Mouse (Mus musculus) midbrain, embryonic 10.5 days (tissue): ENCODE data around the gene Fgf8. TPM values are rescaled to one million over a fixed set of nuclear protein-coding genes. Genes with fewer than 3 reads are reported as not detected.

Experiments used
- DNase-seq: peaks from one replicate; pipeline ENCODE4 v3.0.0-alpha.2; 2017; ENCODE audit warnings: low spot score
- H3K27ac ChIP-seq: fragments of 300-500 bp; sonication (generic); replicated peaks from 2 replicates; pipeline ENCODE4 v1.5.1; 2016; ENCODE audit warnings: mild to moderate bottlenecking
- H3K27me3 ChIP-seq: fragments of 300-500 bp; sonication (generic); 2 replicates; pipeline ENCODE4 v1.6.1; 2016; ENCODE audit warnings: low read depth, mild to moderate bottlenecking; ENCODE audit not compliant: poor library complexity, severe bottlenecking
- H3K36me3 ChIP-seq: fragments of 300-500 bp; sonication (generic); 2 replicates; pipeline ENCODE4 v1.6.1; 2016; ENCODE audit warnings: mild to moderate bottlenecking, moderate library complexity
- H3K4me1 ChIP-seq: fragments of 300-500 bp; sonication (generic); 2 replicates; pipeline ENCODE4 v1.6.1; 2016
- H3K4me3 ChIP-seq: fragments of 300-500 bp; sonication (generic); 2 replicates; pipeline ENCODE4 v1.5.1; 2016; ENCODE audit warnings: mild to moderate bottlenecking, moderate library complexity
- H3K9me3 ChIP-seq: fragments of 300-500 bp; sonication (generic); replicated peaks from 2 replicates; pipeline ENCODE4 v1.6.1; 2016; ENCODE audit warnings: mild to moderate bottlenecking
- WGBS: fragments of 180-500 bp; shearing (Covaris S2); methylation state at CpG from one replicate; pipeline ENCODE4 v1.1.7; 2016; 5-methylcytosine and 5-hydroxymethylcytosine counted together
- polyA plus RNA-seq: library from polyadenylated mRNA; unstranded; fragments of >200 nt; fragmentation: Nextera tagmentation; extraction: Ambion mirVana; gene quantifications from 2 replicates; pipeline ENCODE4 v1.2.1, GENCODE M21; 2016

The Fgf8 gene
- polyA plus RNA-seq, 1 experiment from 2014 or later: 28.8 TPM

GRCm38 (mm10) chr19:45780350-45780915 lies 37.7 kb upstream of the Fgf8 start:
- no peak overlapping the region for H3K27ac ChIP-seq
- peaks cover 35% of the 10 kb centered on the region for H3K4me1 ChIP-seq
- H3K9me3 ChIP-seq: no peaks in the 10 kb centered on the region
- no peak for DNase-seq
- WGBS: 92% methylated on average over 13 of the region's 13 CpGs
- peak overlapping the region; percentile 100; the same call in 1 of the 2 replicates for H3K4me3 ChIP-seq
- H3K27me3 ChIP-seq: no peaks in the 10 kb centered on the region
- peaks cover 57% of the 10 kb centered on the region for H3K36me3 ChIP-seq

DNA sequence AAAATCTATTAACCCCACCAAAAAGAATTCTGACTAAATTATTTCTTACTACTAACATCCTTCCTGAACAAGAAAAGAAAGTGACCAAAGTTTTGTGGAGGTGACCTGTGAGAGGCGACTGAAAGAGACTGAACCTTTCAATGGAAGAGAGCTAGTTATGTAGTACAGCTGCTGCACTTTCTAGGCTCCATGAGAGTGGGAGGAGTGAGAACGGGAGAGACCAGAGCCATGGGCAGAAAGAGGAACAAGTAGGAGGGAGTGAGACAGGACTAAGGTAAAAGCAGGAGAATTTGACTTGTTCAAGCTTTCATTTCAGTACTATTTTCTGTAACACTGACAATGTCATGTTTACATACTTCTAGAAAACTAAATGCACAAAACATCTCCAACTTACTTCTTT lies 32.8 kb upstream of the Fgf8 start:
- peaks cover 100% of the 10 kb centered on the region for H3K36me3 ChIP-seq

GRCm38 (mm10) chr19:45771501-45771900 lies 28.8 kb upstream of the Fgf8 start:
- H3K9me3 ChIP-seq: no peaks in the 10 kb centered on the region
- no peak overlapping the region for H3K4me3 ChIP-seq
- DNase-seq: no peak
- H3K36me3 ChIP-seq: peaks cover 100% of the 10 kb centered on the region
- WGBS: 94% methylated on average over 5 of the region's 5 CpGs
- H3K27me3 ChIP-seq: no peaks in the 10 kb centered on the region
- no peak overlapping the region for H3K27ac ChIP-seq
- no peaks in the 10 kb centered on the region for H3K4me1 ChIP-seq

More for the DNA sequence above, 32.8 kb upstream of the Fgf8 start:
- no peak for DNase-seq
- Histone ChIP-seq H3K4me1 (peaks cover 9% of the 10 kb centered on the region), H3K4me3 (no peak overlapping the region), H3K9me3 (no peaks in the 10 kb centered on the region), H3K27me3 (no peaks in the 10 kb centered on the region), H3K27ac (no peak overlapping the region)
- 82% methylated on average over 2 of the region's 2 CpGs for WGBS

GRCm38 (mm10) chr19:45760810-45761209 lies 18.1 kb upstream of the Fgf8 start:
- Histone ChIP-seq H3K27me3 (no peaks in the 10 kb centered on the region), H3K4me1 (no peaks in the 10 kb centered on the region), H3K36me3 (peaks cover 97% of the 10 kb centered on the region), H3K9me3 (no peaks in the 10 kb centered on the region), H3K4me3 (no peak overlapping the region), H3K27ac (no peak overlapping the region)
- 98% methylated on average over 3 of the region's 3 CpGs for WGBS
- DNase-seq: no peak

GRCm38 (mm10) chr19:45758671-45759070 lies 16.0 kb upstream of the Fgf8 start:
- DNase-seq: no peak
- H3K4me1 ChIP-seq: no peaks in the 10 kb centered on the region
- peaks cover 97% of the 10 kb centered on the region for H3K36me3 ChIP-seq
- no peak overlapping the region for H3K27ac ChIP-seq
- 93% methylated on average over 5 of the region's 5 CpGs for WGBS
- no peaks in the 10 kb centered on the region for H3K9me3 ChIP-seq
- no peaks in the 10 kb centered on the region for H3K27me3 ChIP-seq
- no peak overlapping the region for H3K4me3 ChIP-seq

DNA sequence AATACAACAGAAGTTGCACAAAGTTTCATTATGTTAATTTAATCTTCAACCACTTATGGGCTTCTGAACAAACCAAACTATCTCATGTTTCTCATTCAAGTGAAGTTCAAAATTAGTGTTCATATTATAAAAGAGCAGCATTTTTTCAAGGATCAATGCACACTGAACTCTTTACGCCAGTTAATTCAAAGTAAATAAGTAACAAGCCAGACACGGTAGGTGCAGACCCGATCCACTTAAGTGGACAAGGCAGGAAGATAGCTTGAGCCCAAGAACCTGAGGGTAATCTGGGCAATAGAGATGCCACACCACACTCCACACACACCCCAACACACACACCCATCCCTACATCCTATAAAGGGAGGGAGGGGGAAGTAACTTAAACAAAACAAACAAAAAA lies 10.8 kb upstream of the Fgf8 start:
- no peaks in the 10 kb centered on the region for H3K9me3 ChIP-seq
- 91% methylated on average over 3 of the region's 3 CpGs for WGBS
- H3K27me3 ChIP-seq: peaks cover 2% of the 10 kb centered on the region
- no peak overlapping the region for H3K27ac ChIP-seq
- H3K4me1 ChIP-seq: peaks cover 13% of the 10 kb centered on the region
- peaks cover 79% of the 10 kb centered on the region for H3K36me3 ChIP-seq
- no peak for DNase-seq
- no peak overlapping the region for H3K4me3 ChIP-seq

DNA sequence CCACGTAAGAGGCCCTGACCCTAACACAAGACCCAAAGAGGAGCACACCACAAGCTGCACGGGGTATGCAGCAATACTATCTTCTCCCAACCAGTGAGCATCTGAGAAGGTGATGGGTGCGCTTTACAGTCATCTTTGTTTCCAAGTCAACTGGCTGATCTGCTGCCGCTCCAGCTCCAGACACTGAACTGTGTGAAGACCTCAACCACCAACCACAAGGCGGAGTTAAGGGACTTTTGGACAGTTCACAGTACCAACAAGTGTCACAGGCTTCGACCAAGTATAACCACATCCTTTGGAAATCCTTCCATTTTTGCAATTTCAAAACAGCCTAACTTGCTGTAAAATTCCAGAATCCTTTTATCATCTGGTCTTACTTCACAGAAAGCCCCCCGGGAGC lies 9.2 kb upstream of the Fgf8 start:
- H3K27ac ChIP-seq: no peak overlapping the region
- H3K36me3 ChIP-seq: peaks cover 62% of the 10 kb centered on the region
- H3K4me3 ChIP-seq: no peak overlapping the region
- peaks cover 26% of the 10 kb centered on the region for H3K4me1 ChIP-seq
- H3K27me3 ChIP-seq: peaks cover 15% of the 10 kb centered on the region
- 95% methylated on average over 7 of the region's 7 CpGs for WGBS
- DNase-seq: no peak
- H3K9me3 ChIP-seq: no peaks in the 10 kb centered on the region

DNA sequence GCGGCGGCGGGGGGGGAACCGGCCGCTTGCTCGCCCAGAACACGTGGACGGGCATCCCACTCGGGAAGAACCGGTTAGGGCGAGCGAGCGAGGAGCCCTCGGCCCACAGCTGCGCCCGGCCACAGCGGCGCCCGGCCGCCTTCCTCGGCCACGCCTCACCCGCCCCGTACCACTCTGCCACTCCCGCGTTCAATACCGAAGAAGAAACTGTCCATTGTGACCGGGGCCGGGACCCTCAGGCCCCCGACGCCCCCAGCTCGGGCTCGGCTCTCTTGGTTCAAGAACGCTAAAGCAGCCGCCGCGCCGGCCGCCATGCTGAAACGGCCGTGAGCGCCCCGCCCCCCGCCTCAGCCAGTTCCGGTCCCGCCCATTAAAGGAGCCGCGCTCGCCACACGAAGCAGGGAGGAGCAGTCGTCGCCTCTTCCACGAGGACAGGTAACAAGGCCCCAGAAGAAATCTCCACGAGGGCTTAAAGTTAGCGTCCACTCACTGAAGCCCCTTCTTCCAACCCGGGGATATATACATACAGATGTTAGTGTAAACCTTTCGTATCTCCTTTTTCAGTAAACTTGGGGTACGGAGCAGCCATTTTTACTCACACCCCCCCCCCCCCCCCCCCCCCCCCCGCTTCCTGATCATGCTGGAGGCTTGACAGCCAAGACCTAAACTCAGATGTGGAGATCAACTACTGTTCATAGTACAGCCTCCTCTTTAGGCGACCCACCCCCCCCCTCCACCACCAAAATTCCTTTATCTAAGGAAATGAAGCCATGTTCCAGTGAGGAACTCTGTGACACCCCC lies 6.7 kb upstream of the Fgf8 start, which contains the start of gene Npm3:
Gene Npm3, minus strand, starts transcription at position 349 of the 801 bp plus-strand sequence.
- peak within 1 kb of the TSS; percentile 87 for H3K27ac ChIP-seq

DNA sequence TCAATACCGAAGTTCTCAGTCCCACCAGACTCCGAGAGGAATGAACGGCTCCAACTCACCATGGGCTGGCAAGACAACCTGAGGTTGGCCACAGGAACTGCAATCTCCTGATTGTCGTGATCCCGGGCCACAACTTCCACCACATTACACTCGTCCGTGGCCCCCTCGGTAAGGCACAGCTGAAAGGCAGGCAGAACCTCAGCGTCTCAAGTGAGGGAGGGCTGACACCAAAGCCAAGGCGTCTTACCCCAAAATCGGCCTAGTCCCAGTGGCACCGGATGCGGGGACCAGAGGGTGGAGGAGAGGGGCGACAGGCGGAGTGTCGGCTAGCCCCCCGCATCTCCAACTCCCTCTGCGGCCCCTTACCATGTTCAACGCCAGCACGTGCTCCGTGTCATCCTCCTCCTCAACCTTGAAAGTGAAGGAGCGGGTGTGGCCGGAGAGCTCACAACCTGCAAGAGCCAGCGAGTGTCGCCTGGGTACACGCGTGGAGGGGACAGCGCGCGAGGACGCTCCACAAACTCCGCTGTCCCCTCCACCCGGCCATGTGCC lies 6.1 kb upstream of the Fgf8 start:
- H3K9me3 ChIP-seq: no peaks in the 10 kb centered on the region
- peak overlapping the region; percentile 87 for H3K27ac ChIP-seq
- peak overlapping the region; percentile 95 for H3K4me3 ChIP-seq
- peaks cover 32% of the 10 kb centered on the region for H3K36me3 ChIP-seq
- DNase-seq: no peak
- WGBS: 3% methylated on average over 33 of the region's 33 CpGs
- peaks cover 41% of the 10 kb centered on the region for H3K4me1 ChIP-seq
- peaks cover 46% of the 10 kb centered on the region for H3K27me3 ChIP-seq

More for the DNA sequence above, 6.7 kb upstream of the Fgf8 start, which contains the start of gene Npm3:
- peak within 1 kb of the TSS; percentile 95 for H3K4me3 ChIP-seq
- peaks cover 41% of the 10 kb centered on the region for H3K4me1 ChIP-seq
- 1% methylated on average over 59 of the region's 60 CpGs for WGBS
- H3K36me3 ChIP-seq: peaks cover 39% of the 10 kb centered on the region
- peaks cover 39% of the 10 kb centered on the region for H3K27me3 ChIP-seq
- DNase-seq: peak; percentile 91
- H3K9me3 ChIP-seq: no peaks in the 10 kb centered on the region

DNA sequence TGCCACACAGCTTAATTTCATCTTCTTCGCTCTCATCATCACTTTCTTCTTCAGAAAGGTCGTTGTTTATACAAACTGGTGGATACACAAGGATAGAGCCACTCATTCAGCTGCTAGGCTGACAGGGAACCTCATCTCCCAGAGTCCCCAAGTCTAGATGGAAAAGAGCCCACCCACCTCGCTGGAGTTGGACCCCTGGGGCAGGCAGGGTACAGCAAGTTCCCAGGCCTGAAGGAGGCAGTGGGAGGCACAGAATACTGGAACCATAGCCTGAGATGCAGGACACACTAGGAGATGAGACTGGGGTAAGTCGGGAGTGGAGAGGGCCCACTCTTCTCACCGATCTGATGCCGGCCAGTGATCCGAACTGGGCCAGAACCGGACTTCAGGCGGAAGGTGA lies 5.5 kb upstream of the Fgf8 start:
- peaks cover 44% of the 10 kb centered on the region for H3K4me1 ChIP-seq

DNA sequence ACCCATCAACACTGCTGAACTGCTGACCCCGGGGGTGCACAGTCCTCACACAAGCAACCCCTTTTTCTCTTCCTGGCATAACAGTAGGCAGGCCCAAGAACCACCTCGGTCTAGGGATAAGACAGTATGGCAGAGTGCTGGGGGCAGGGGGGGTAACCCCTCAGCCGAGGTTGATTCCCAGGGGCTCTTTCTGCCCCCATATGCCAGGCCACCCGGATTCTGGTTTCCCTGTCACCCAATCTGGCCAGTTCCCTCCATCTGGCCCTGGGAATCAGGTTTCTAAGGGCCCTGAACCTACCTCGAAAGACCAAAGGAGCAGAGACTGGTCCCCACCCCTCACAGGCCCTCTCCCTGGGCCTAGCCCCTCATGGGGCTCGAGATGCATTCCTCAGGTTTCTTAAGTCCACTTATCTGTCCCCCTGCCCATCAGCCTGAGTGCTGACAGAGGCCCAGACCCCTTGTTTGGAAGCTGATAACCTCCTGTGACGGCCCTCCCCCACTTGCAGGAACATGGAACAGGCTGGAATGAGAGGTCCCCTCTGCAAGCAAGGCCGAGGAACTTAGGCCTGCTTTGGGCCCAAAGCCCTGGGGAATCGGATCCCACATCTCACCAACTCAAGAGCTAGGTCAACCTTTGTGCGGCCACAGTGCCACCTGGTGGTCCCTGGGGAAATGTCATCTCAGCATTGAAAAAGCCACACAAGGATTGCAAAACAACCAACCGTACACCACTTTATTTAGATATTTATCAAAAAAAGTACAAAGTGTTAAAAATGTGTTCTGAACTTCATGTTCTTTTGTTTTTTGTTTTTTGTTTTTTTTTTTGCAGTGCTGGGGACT lies 4.5 kb upstream of the Fgf8 start:
- DNase-seq: peak; percentile 85
- Histone ChIP-seq H3K4me1 (peaks cover 54% of the 10 kb centered on the region), H3K27ac (no peak overlapping the region), H3K4me3 (no peak overlapping the region), H3K36me3 (peaks cover 17% of the 10 kb centered on the region), H3K27me3 (peaks cover 61% of the 10 kb centered on the region), H3K9me3 (no peaks in the 10 kb centered on the region)
- WGBS: 37% methylated on average over 11 of the region's 11 CpGs

More for the DNA sequence above, 5.5 kb upstream of the Fgf8 start:
- H3K27me3 ChIP-seq: peaks cover 51% of the 10 kb centered on the region
- no peak for DNase-seq
- 60% methylated on average over 9 of the region's 9 CpGs for WGBS
- peaks cover 26% of the 10 kb centered on the region for H3K36me3 ChIP-seq
- H3K4me3 ChIP-seq: peak overlapping the region; percentile 95
- no peak overlapping the region for H3K27ac ChIP-seq
- H3K9me3 ChIP-seq: no peaks in the 10 kb centered on the region
